27 mouse cellular contexts compared by ENCODE assay signal in genomic region chr11:99436625-99437024, GRCm38 (mm10). TPM values are rescaled to one million over a fixed set of nuclear protein-coding genes. Genes with fewer than 3 reads are reported as not detected.
A peak's percentile ranks its signal among the peaks of the same experiment; 100 is the strongest.
DNase-seq lines count a peak whose midpoint lies in the region; ATAC-seq lines count a peak whose summit lies in the region.
"Had no signal": no experiment of that assay in that cellular context is flagged by ENCODE, and none has a peak within 500 bp of the region (broad histone marks: within the 10 kb centered on the region; RNA-seq: fewer than 3 reads in every experiment).

No protein-coding gene starts in this region.

- no peaks in the 10 kb centered on the region for H3K9me3 ChIP-seq in erythroblast, embryonic 14.5 days (ENCODE audit: control insufficient read depth, low read length)
- H3K9me3 ChIP-seq in liver, embryonic 15.5 days (replicated peaks) = no peaks in the 10 kb centered on the region
- no peaks in the 10 kb centered on the region for H3K9me3 ChIP-seq in embryonic facial prominence, embryonic 10.5 days
- H3K9me3 ChIP-seq: embryonic facial prominence, embryonic 15.5 days; forebrain, embryonic 12.5 days; G1E; heart, embryonic 12.5 days; hindbrain, embryonic 12.5 days had no signal

- peak overlapping the region; percentile 35 for H3K4me2 ChIP-seq in liver, embryonic 15.5 days
- H3K4me2 ChIP-seq: embryonic facial prominence, embryonic 15.5 days; forebrain, embryonic 12.5 days; heart, embryonic 12.5 days; hindbrain, embryonic 12.5 days had no signal

- no peaks in the 10 kb centered on the region for H3K27me3 ChIP-seq in erythroblast, embryonic 14.5 days (ENCODE audit: control insufficient read depth)
- H3K27me3 ChIP-seq in liver, embryonic 15.5 days = no peaks in the 10 kb centered on the region
- no peaks in the 10 kb centered on the region for H3K27me3 ChIP-seq in embryonic facial prominence, embryonic 10.5 days (replicated peaks; ENCODE audit: low read depth, poor library complexity, severe bottlenecking)
- H3K27me3 ChIP-seq: embryonic facial prominence, embryonic 15.5 days; forebrain, embryonic 12.5 days; heart, embryonic 12.5 days; hindbrain, embryonic 12.5 days had no signal

- peak; percentile 50 for DNase-seq in large intestine, adult 2 months (ENCODE audit: low read depth, low spot score)
- no peak for DNase-seq in heart, postnatal 10 days
- DNase-seq in lung, postnatal 4 days = no peak
- DNase-seq in embryonic facial prominence, embryonic 10.5 days (ENCODE audit: low spot score) = no peak
- DNase-seq: adrenal gland, adult 8-10 months; adrenal gland, postnatal 36 days; B cell, adult 2 months; cerebellum, adult 2 months; cerebellum, postnatal 10 days; gastrocnemius, postnatal 25 days; heart, postnatal 4 days had no signal

- H3K4me3 ChIP-seq in erythroblast, embryonic 14.5 days (replicated peaks) = peak overlapping the region; percentile 12
- H3K4me3 ChIP-seq in liver, embryonic 15.5 days (replicated peaks) = peak overlapping the region; percentile 33
- H3K4me3 ChIP-seq in embryonic facial prominence, embryonic 10.5 days = no peak overlapping the region
- H3K4me3 ChIP-seq: embryonic facial prominence, embryonic 15.5 days; forebrain, embryonic 12.5 days; heart, embryonic 12.5 days; hindbrain, embryonic 12.5 days had no signal

- intact Hi-C loops in heart, postnatal 10 days (cut with DNase I) = no loop called here

- H3K9ac ChIP-seq in liver, embryonic 15.5 days = no peak overlapping the region
- H3K9ac ChIP-seq: embryonic facial prominence, embryonic 15.5 days; forebrain, embryonic 12.5 days; heart, embryonic 12.5 days; hindbrain, embryonic 12.5 days had no signal

- no peak overlapping the region for H3K27ac ChIP-seq in liver, embryonic 15.5 days (replicated peaks)
- H3K27ac ChIP-seq in embryonic facial prominence, embryonic 10.5 days (replicated peaks) = no peak overlapping the region
- H3K27ac ChIP-seq: embryonic facial prominence, embryonic 15.5 days; forebrain, embryonic 12.5 days; hindbrain, embryonic 12.5 days had no signal

- WGBS in large intestine, adult 2 months = 27% methylated on average over 4 of the region's 4 CpGs
- 43% methylated on average over 4 of the region's 4 CpGs for WGBS in liver, embryonic 15.5 days (ENCODE audit: insufficient replicate concordance)
- WGBS in embryonic facial prominence, embryonic 10.5 days = 75% methylated on average over 4 of the region's 4 CpGs

- no peak for ATAC-seq in erythroblast, adult 5-6 weeks (replicated peaks; ENCODE audit: low FRiP score, poor library complexity, severe bottlenecking)
- ATAC-seq in liver, embryonic 15.5 days (ENCODE audit: insufficient read depth) = no peak
- ATAC-seq: CD4-positive, CD25-positive, alpha-beta regulatory T cell, adult 4 months; forebrain, embryonic 16.5 days had no signal

- no peaks in the 10 kb centered on the region for H3K36me3 ChIP-seq in erythroblast, embryonic 14.5 days (ENCODE audit: control insufficient read depth)
- H3K36me3 ChIP-seq in liver, embryonic 15.5 days (replicated peaks) = no peaks in the 10 kb centered on the region
- no peaks in the 10 kb centered on the region for H3K36me3 ChIP-seq in embryonic facial prominence, embryonic 10.5 days (replicated peaks)
- H3K36me3 ChIP-seq: embryonic facial prominence, embryonic 15.5 days; forebrain, embryonic 12.5 days; G1E; heart, embryonic 12.5 days; hindbrain, embryonic 12.5 days had no signal

- no peaks in the 10 kb centered on the region for H3K4me1 ChIP-seq in erythroblast, embryonic 14.5 days (ENCODE audit: control insufficient read depth)
- peaks cover 4% of the 10 kb centered on the region for H3K4me1 ChIP-seq in liver, embryonic 15.5 days (replicated peaks)
- peaks cover 20% of the 10 kb centered on the region for H3K4me1 ChIP-seq in embryonic facial prominence, embryonic 10.5 days
- H3K4me1 ChIP-seq: forebrain, embryonic 12.5 days; hindbrain, embryonic 12.5 days had no signal

RNA-seq across cellular contexts. Expression of gene Krt20, which starts 1.3 kb away (rescaled TPM):
- not detected in 2 replicates for polyA plus RNA-seq in erythroblast, embryonic 14.5 days (2012)
- total RNA-seq in erythroblast, adult 5-6 weeks (2015; ENCODE audit: low replicate concordance) = not detected in 2 replicates
- total RNA-seq in erythroblast, adult 5-6 weeks (2017; ENCODE audit: low replicate concordance) = not detected in 2 replicates
- 409 and 926 TPM in 2 replicates for polyA plus RNA-seq in large intestine, adult 2 months (2012; rRNA removed)
- polyA plus RNA-seq in liver, embryonic 15.5 days (2015; fragmentation: Nextera tagmentation; extraction: Ambion mirVana) = 33.2 and 34.0 TPM in 2 replicates
- under 1 TPM; 0.26 to 0.30 TPM for total RNA-seq in heart, postnatal 10 days (2021)
- polyA plus RNA-seq in embryonic facial prominence, embryonic 10.5 days (2016; fragmentation: Nextera tagmentation; extraction: Ambion mirVana) = 0.97 and 1.00 TPM in 2 replicates
- total RNA-seq: G1E; gastrocnemius, postnatal 25 days; granulocyte monocyte progenitor cell, adult 5-6 weeks; heart, adult 8-10 months had no signal
- polyA plus RNA-seq: CD4-positive, CD25-positive, alpha-beta regulatory T cell, adult 4 months; cerebellum, adult 2 months; forebrain, embryonic 16.5 days; G1E had no signal

RNA-seq across cellular contexts. Expression of gene Krt12, which starts 14.6 kb away (rescaled TPM):
- not detected in 2 replicates for polyA plus RNA-seq in erythroblast, embryonic 14.5 days (2012)
- total RNA-seq in erythroblast, adult 5-6 weeks (2015; ENCODE audit: low replicate concordance) = not detected in 2 replicates
- not detected in 2 replicates for total RNA-seq in erythroblast, adult 5-6 weeks (2017; ENCODE audit: low replicate concordance)
- 3.9 and 4.5 TPM in 2 replicates for polyA plus RNA-seq in large intestine, adult 2 months (2012; rRNA removed)
- polyA plus RNA-seq in liver, embryonic 15.5 days (2015; fragmentation: Nextera tagmentation; extraction: Ambion mirVana) = not detected in 2 replicates
- total RNA-seq in heart, postnatal 10 days (2021) = not detected
- not detected in 2 replicates for polyA plus RNA-seq in embryonic facial prominence, embryonic 10.5 days (2016; fragmentation: Nextera tagmentation; extraction: Ambion mirVana)
- total RNA-seq: adrenal gland, adult 8-10 months; adrenal gland, postnatal 36 days; G1E; gastrocnemius, adult 18-20 months; gastrocnemius, postnatal 25 days; granulocyte monocyte progenitor cell, adult 5-6 weeks; heart, adult 8-10 months; heart, postnatal 4 days had no signal
- polyA plus RNA-seq: CD4-positive, CD25-positive, alpha-beta regulatory T cell, adult 4 months; cerebellum, adult 2 months; embryonic facial prominence, embryonic 11.5 days; forebrain, embryonic 12.5 days; G1E; heart, embryonic 12.5 days; heart, embryonic 16.5 days had no signal

RNA-seq across cellular contexts. Expression of gene Krt10, which starts 47.5 kb away (rescaled TPM):
- polyA plus RNA-seq in erythroblast, embryonic 14.5 days (2012) = 0.22 and 0.51 TPM in 2 replicates
- not detected in 2 replicates for total RNA-seq in erythroblast, adult 5-6 weeks (2015; ENCODE audit: low replicate concordance)
- total RNA-seq in erythroblast, adult 5-6 weeks (2017; ENCODE audit: low replicate concordance) = not detected in 2 replicates
- polyA plus RNA-seq in large intestine, adult 2 months (2012; rRNA removed) = 0.84 and 1.1 TPM in 2 replicates
- polyA plus RNA-seq in liver, embryonic 15.5 days (2015; fragmentation: Nextera tagmentation; extraction: Ambion mirVana) = 2.1 and 3.1 TPM in 2 replicates
- total RNA-seq in heart, postnatal 10 days (2021) = 1 to 10 TPM; 6.8 to 9.7 TPM
- polyA plus RNA-seq in embryonic facial prominence, embryonic 10.5 days (2016; fragmentation: Nextera tagmentation; extraction: Ambion mirVana) = 18.6 and 25.3 TPM in 2 replicates

RNA-seq across cellular contexts. Expression of gene Krt23, which starts 56.3 kb away (rescaled TPM):
- polyA plus RNA-seq in erythroblast, embryonic 14.5 days (2012) = not detected in 2 replicates
- total RNA-seq in erythroblast, adult 5-6 weeks (2015; ENCODE audit: low replicate concordance) = not detected in 2 replicates
- total RNA-seq in erythroblast, adult 5-6 weeks (2017; ENCODE audit: low replicate concordance) = not detected in 2 replicates
- polyA plus RNA-seq in large intestine, adult 2 months (2012; rRNA removed) = 1.0 and 2.8 TPM in 2 replicates
- polyA plus RNA-seq in liver, embryonic 15.5 days (2015; fragmentation: Nextera tagmentation; extraction: Ambion mirVana) = 1.0 and 1.2 TPM in 2 replicates
- under 1 TPM in 1 of 2 experiments, not detected in 1; 0.17 TPM for total RNA-seq in heart, postnatal 10 days (2021)
- polyA plus RNA-seq in embryonic facial prominence, embryonic 10.5 days (2016; fragmentation: Nextera tagmentation; extraction: Ambion mirVana) = 0.21 and 0.31 TPM in 2 replicates
- total RNA-seq: G1E; gastrocnemius, adult 18-20 months; gastrocnemius, postnatal 25 days; granulocyte monocyte progenitor cell, adult 5-6 weeks; heart, adult 8-10 months; heart, postnatal 4 days had no signal
- polyA plus RNA-seq: CD4-positive, CD25-positive, alpha-beta regulatory T cell, adult 4 months; embryonic facial prominence, embryonic 11.5 days; forebrain, embryonic 16.5 days; frontal cortex, adult 2 months; G1E had no signal

Comparison
In these comparisons a context has a peak if more than half of its experiments do, and no peak if none do; other contexts are left out.
1. RNA of gene Krt20, which starts 1.3 kb away (polyA plus RNA-seq): 409 to 926 TPM in large intestine, adult 2 months and 33.2 to 34.0 TPM in liver, embryonic 15.5 days; 0.97 to 1.00 TPM in embryonic facial prominence, embryonic 10.5 days and not detected in erythroblast, embryonic 14.5 days; every median in the first group is over 10 times any median in the second.